Mouse (Mus musculus) neural tube, embryonic 15.5 days (tissue): ENCODE measurements around the gene Vps41. TPM values are rescaled to one million over a fixed set of nuclear protein-coding genes. Genes with fewer than 3 reads are reported as not detected.
A peak's percentile ranks its signal among the peaks of the same experiment; 100 is the strongest.

Experiments used
- ATAC-seq: fragments of 200-750 bp; cut with Nextera tagmentation; 2 replicates; pipeline ENCODE4 v1.8.0; 2017; ENCODE audit warnings: mild to moderate bottlenecking, moderate TSS enrichment, moderate library complexity; ENCODE audit not compliant: low FRiP score
- H3K27ac ChIP-seq: fragments of 300-500 bp; sonication (generic); replicated peaks from 2 replicates; pipeline ENCODE4 v1.5.1; 2015; ENCODE audit warnings: mild to moderate bottlenecking, inconsistent platforms
- H3K27me3 ChIP-seq: fragments of 300-500 bp; sonication (generic); replicated peaks from 2 replicates; pipeline ENCODE4 v1.6.1; 2015; ENCODE audit warnings: inconsistent platforms
- H3K36me3 ChIP-seq: fragments of 300-500 bp; sonication (generic); 2 replicates; pipeline ENCODE4 v1.6.1; 2015; ENCODE audit warnings: inconsistent platforms
- H3K4me1 ChIP-seq: fragments of 300-500 bp; sonication (generic); 2 replicates; pipeline ENCODE4 v1.6.1; 2015; ENCODE audit warnings: inconsistent platforms
- H3K4me2 ChIP-seq: fragments of 300-500 bp; sonication (generic); 2 replicates; pipeline ENCODE4 v1.6.1; 2015; ENCODE audit warnings: inconsistent platforms, mild to moderate bottlenecking, moderate library complexity
- H3K4me3 ChIP-seq: fragments of 300-500 bp; sonication (generic); replicated peaks from 2 replicates; pipeline ENCODE4 v1.5.1; 2015; ENCODE audit warnings: mild to moderate bottlenecking, inconsistent platforms
- H3K9ac ChIP-seq: fragments of 300-500 bp; sonication (generic); replicated peaks from 2 replicates; pipeline ENCODE4 v1.6.1; 2015; ENCODE audit warnings: mild to moderate bottlenecking, inconsistent platforms
- H3K9me3 ChIP-seq: fragments of 300-500 bp; sonication (generic); replicated peaks from 2 replicates; pipeline ENCODE4 v1.6.1; 2016; ENCODE audit warnings: inconsistent platforms
- WGBS: fragments of 180-500 bp; shearing (Covaris S2); methylation state at CpG from one replicate; pipeline ENCODE4 v1.1.7; 2015; ENCODE audit warnings: mixed read lengths; 5-methylcytosine and 5-hydroxymethylcytosine counted together
- polyA plus RNA-seq: library from polyadenylated mRNA; unstranded; fragments of >200 nt; fragmentation: Nextera tagmentation; extraction: Ambion mirVana; gene quantifications from 2 replicates; pipeline ENCODE4 v1.2.1, GENCODE M21; 2015

The Vps41 gene
- polyA plus RNA-seq, 1 experiment from 2014 or later, result 104 TPM

- 66% methylated on average over 3 of the region's 3 CpGs for WGBS
- Histone ChIP-seq H3K27me3 (no peaks in the 10 kb centered on the region), H3K9ac (no peak overlapping the region), H3K9me3 (no peaks in the 10 kb centered on the region), H3K36me3 (no peaks in the 10 kb centered on the region), H3K27ac (no peak overlapping the region), H3K4me2 (no peak overlapping the region), H3K4me1 (no peaks in the 10 kb centered on the region), H3K4me3 (no peak overlapping the region)
- no peak for ATAC-seq
These were observed 77.4 kb downstream of the Vps41 start for GRCm38 (mm10) chr13:18794454-18794853.

GRCm38 (mm10) chr13:18797555-18797954 is 80.5 kb downstream of the Vps41 start:
- Histone ChIP-seq H3K9ac (no peak overlapping the region), H3K4me2 (no peak overlapping the region), H3K9me3 (no peaks in the 10 kb centered on the region), H3K4me3 (no peak overlapping the region), H3K36me3 (no peaks in the 10 kb centered on the region), H3K27ac (no peak overlapping the region), H3K27me3 (no peaks in the 10 kb centered on the region), H3K4me1 (no peaks in the 10 kb centered on the region)
- WGBS, result 91% methylated on average over 5 of the region's 5 CpGs
- ATAC-seq, result no peak

- no peaks in the 10 kb centered on the region for H3K9me3 ChIP-seq
- H3K27me3 ChIP-seq, result no peaks in the 10 kb centered on the region
- ATAC-seq, result no peak
- no peaks in the 10 kb centered on the region for H3K4me1 ChIP-seq
- H3K27ac ChIP-seq, result no peak overlapping the region
- H3K36me3 ChIP-seq, result no peaks in the 10 kb centered on the region
- H3K4me2 ChIP-seq, result no peak overlapping the region
- WGBS, result 85% methylated on average over 3 of the region's 3 CpGs
- no peak overlapping the region for H3K9ac ChIP-seq
- no peak overlapping the region for H3K4me3 ChIP-seq
These were observed 83.3 kb downstream of the Vps41 start for GRCm38 (mm10) chr13:18800434-18800833.

GRCm38 (mm10) chr13:18809465-18809864 is 92.4 kb downstream of the Vps41 start:
- Histone ChIP-seq H3K36me3 (peaks cover 16% of the 10 kb centered on the region), H3K4me3 (no peak overlapping the region), H3K4me2 (no peak overlapping the region), H3K4me1 (peaks cover 2% of the 10 kb centered on the region; the same call in 1 of the 2 replicates), H3K27me3 (no peaks in the 10 kb centered on the region), H3K27ac (no peak overlapping the region), H3K9me3 (no peaks in the 10 kb centered on the region), H3K9ac (no peak overlapping the region)
- ATAC-seq, result peak; percentile 34; the same call in 1 of the 2 replicates
- 78% methylated on average over 4 of the region's 4 CpGs for WGBS

GRCm38 (mm10) chr13:18809978-18810675 is 93.0 kb downstream of the Vps41 start:
- no peak overlapping the region for H3K27ac ChIP-seq
- no peak overlapping the region for H3K4me2 ChIP-seq
- 20% methylated on average over 11 of the region's 11 CpGs for WGBS
- H3K36me3 ChIP-seq, result peaks cover 22% of the 10 kb centered on the region
- H3K9ac ChIP-seq, result no peak overlapping the region
- ATAC-seq, result peak; percentile 91
- H3K27me3 ChIP-seq, result no peaks in the 10 kb centered on the region
- peaks cover 2% of the 10 kb centered on the region; the same call in 1 of the 2 replicates for H3K4me1 ChIP-seq
- no peak overlapping the region for H3K4me3 ChIP-seq
- H3K9me3 ChIP-seq, result no peaks in the 10 kb centered on the region

GRCm38 (mm10) chr13:18824420-18825123 is 107.5 kb downstream of the Vps41 start:
- Histone ChIP-seq H3K9me3 (no peaks in the 10 kb centered on the region), H3K4me2 (no peak overlapping the region), H3K4me1 (peaks cover 16% of the 10 kb centered on the region), H3K4me3 (no peak overlapping the region), H3K27ac (peak overlapping the region; percentile 58; the same call in 1 of the 2 replicates), H3K36me3 (0 out of 2 replicates have a peak, but pooled peaks cover 3% of the 10 kb centered on the region), H3K9ac (no peak overlapping the region; the same call in 1 of the 2 replicates), H3K27me3 (no peaks in the 10 kb centered on the region)
- peak; percentile 78 for ATAC-seq
- 53% methylated on average over 10 of the region's 10 CpGs for whole genome bisulfite sequencing

- peaks cover 16% of the 10 kb centered on the region for H3K4me1 ChIP-seq
- H3K4me2 ChIP-seq, result no peak overlapping the region
- ATAC-seq, result no peak
- no peak overlapping the region for H3K9ac ChIP-seq
- H3K36me3 ChIP-seq, result 0 out of 2 replicates have a peak, but pooled peaks cover 3% of the 10 kb centered on the region
- no peaks in the 10 kb centered on the region for H3K9me3 ChIP-seq
- H3K27me3 ChIP-seq, result no peaks in the 10 kb centered on the region
- 94% methylated on average over 10 of the region's 10 CpGs for WGBS
- H3K27ac ChIP-seq, result no peak overlapping the region
- no peak overlapping the region for H3K4me3 ChIP-seq
These were observed 109.9 kb downstream of the Vps41 start for GRCm38 (mm10) chr13:18827029-18827428.

- Histone ChIP-seq H3K27me3 (no peaks in the 10 kb centered on the region), H3K9ac (no peak overlapping the region), H3K4me3 (no peak overlapping the region), H3K4me1 (no peaks in the 10 kb centered on the region), H3K4me2 (no peak overlapping the region), H3K27ac (no peak overlapping the region), H3K9me3 (no peaks in the 10 kb centered on the region), H3K36me3 (0 out of 2 replicates have a peak, but pooled peaks cover 3% of the 10 kb centered on the region)
- WGBS, result 84% methylated on average over 3 of the region's 3 CpGs
- ATAC-seq, result no peak
These were observed 113.4 kb downstream of the Vps41 start for GRCm38 (mm10) chr13:18830486-18830885.

- H3K4me3 ChIP-seq, result no peak overlapping the region
- H3K9ac ChIP-seq, result no peak overlapping the region
- no peak overlapping the region for H3K27ac ChIP-seq
- 95% methylated on average over 4 of the region's 4 CpGs for WGBS
- H3K4me2 ChIP-seq, result no peak overlapping the region
- H3K27me3 ChIP-seq, result no peaks in the 10 kb centered on the region
- H3K4me1 ChIP-seq, result no peaks in the 10 kb centered on the region
- peaks cover 8% of the 10 kb centered on the region; the same call in 1 of the 2 replicates for H3K36me3 ChIP-seq
- ATAC-seq, result no peak
- no peaks in the 10 kb centered on the region for H3K9me3 ChIP-seq
These were observed 122.1 kb downstream of the Vps41 start for GRCm38 (mm10) chr13:18839231-18839630.

GRCm38 (mm10) chr13:18840366-18840765 is 123.3 kb downstream of the Vps41 start:
- H3K27ac ChIP-seq, result no peak overlapping the region
- no peaks in the 10 kb centered on the region for H3K4me1 ChIP-seq
- no peak for ATAC-seq
- no peaks in the 10 kb centered on the region for H3K27me3 ChIP-seq
- no peak overlapping the region for H3K9ac ChIP-seq
- peaks cover 10% of the 10 kb centered on the region; the same call in 1 of the 2 replicates for H3K36me3 ChIP-seq
- H3K9me3 ChIP-seq, result no peaks in the 10 kb centered on the region
- no peak overlapping the region for H3K4me2 ChIP-seq
- WGBS, result 68% methylated on average over 4 of the region's 4 CpGs
- no peak overlapping the region for H3K4me3 ChIP-seq

GRCm38 (mm10) chr13:18841019-18841418 is 123.9 kb downstream of the Vps41 start:
- Histone ChIP-seq H3K27ac (no peak overlapping the region), H3K4me1 (no peaks in the 10 kb centered on the region), H3K4me2 (no peak overlapping the region), H3K36me3 (peaks cover 12% of the 10 kb centered on the region; the same call in 1 of the 2 replicates), H3K9ac (no peak overlapping the region), H3K9me3 (no peaks in the 10 kb centered on the region), H3K4me3 (no peak overlapping the region), H3K27me3 (no peaks in the 10 kb centered on the region)
- WGBS, result 75% methylated on average over 2 of the region's 2 CpGs
- no peak for ATAC-seq
